Mouse (Mus musculus) kidney, adult 2 months (tissue): Measurements from ENCODE around the gene Ncf1. TPM values are rescaled to one million over a fixed set of nuclear protein-coding genes. Genes with fewer than 3 reads are reported as not detected.

Experiments
- DNase-seq: peaks from one replicate; pipeline ENCODE4 v3.0.0; 2021
- H3K27ac ChIP-seq: fragments of 200-500 bp; 2 replicates; pipeline ENCODE4 v1.5.1; 2012; ENCODE audit warnings: low read depth, low read length, control low read depth, inconsistent platforms; ENCODE audit not compliant: insufficient read depth
- H3K27me3 ChIP-seq: fragments of 200-500 bp; replicated peaks from 2 replicates; pipeline ENCODE4 v1.6.1; 2012; ENCODE audit warnings: mild to moderate bottlenecking, moderate library complexity, low read length, inconsistent platforms; ENCODE audit not compliant: control insufficient read depth, insufficient read depth
- H3K36me3 ChIP-seq: fragments of 200-500 bp; 2 replicates; pipeline ENCODE4 v1.6.1; 2012; ENCODE audit warnings: mild to moderate bottlenecking, moderate library complexity, low read length, inconsistent platforms; ENCODE audit not compliant: control insufficient read depth, insufficient read depth
- H3K4me1 ChIP-seq: fragments of 200-500 bp; 2 replicates; pipeline ENCODE4 v1.6.1; 2011; ENCODE audit warnings: low read length; ENCODE audit not compliant: control insufficient read depth, insufficient read depth
- H3K4me3 ChIP-seq: fragments of 200-500 bp; 2 replicates; pipeline ENCODE4 v1.5.1; 2011; ENCODE audit warnings: mild to moderate bottlenecking, low read depth, low read length, control low read depth; ENCODE audit not compliant: insufficient read depth
- CTCF ChIP-seq: fragments of 200-500 bp; conservative IDR thresholded peaks from 2 replicates; pipeline ENCODE4 v1.5.1; 2011; ENCODE audit warnings: low read depth, mild to moderate bottlenecking, control low read depth, low read length, moderate library complexity, mixed read lengths; ENCODE audit not compliant: insufficient read depth, insufficient read length
- POLR2A ChIP-seq: fragments of 200-500 bp; IDR thresholded peaks from one replicate; pipeline ENCODE4 v1.6.1; 2011; ENCODE audit warnings: low read depth, low read length, control low read depth
- WGBS: fragments of 180-500 bp; shearing (Covaris S2); methylation state at CpG from one replicate; pipeline ENCODE4 v1.1.7; 2018; 5-methylcytosine and 5-hydroxymethylcytosine counted together
- polyA plus RNA-seq: library from polyadenylated mRNA; depleted of rRNA; stranded (reverse); fragments of >200 nt; gene quantifications from 2 replicates; pipeline ENCODE4 v1.2.3, GENCODE M21; 2012

Gene Ncf1
- polyA plus RNA-seq, 1 experiment = 6.7 TPM

DNA sequence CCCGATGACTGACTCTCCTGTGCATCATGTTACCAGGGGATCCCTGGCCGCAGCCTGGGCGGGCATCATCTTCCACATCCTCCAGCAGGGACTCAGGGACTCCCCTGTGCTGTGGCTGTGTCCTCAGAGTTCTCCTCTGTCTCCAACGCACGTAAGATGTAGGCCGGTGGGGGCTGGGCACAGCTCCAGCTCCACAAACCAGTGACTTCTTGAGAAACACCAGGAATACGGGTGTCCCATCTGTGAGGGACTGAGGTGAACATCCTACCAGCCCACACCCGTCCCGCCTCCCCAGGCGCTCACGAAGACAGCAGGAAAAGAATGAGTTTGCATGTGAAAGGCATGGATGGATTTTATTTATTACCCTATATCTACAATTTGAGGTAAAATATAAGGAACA, 8.1 kb upstream of the Ncf1 start:
- H3K27ac ChIP-seq = no peak overlapping the region
- WGBS = 86% methylated on average over 11 of the region's 11 CpGs

DNA sequence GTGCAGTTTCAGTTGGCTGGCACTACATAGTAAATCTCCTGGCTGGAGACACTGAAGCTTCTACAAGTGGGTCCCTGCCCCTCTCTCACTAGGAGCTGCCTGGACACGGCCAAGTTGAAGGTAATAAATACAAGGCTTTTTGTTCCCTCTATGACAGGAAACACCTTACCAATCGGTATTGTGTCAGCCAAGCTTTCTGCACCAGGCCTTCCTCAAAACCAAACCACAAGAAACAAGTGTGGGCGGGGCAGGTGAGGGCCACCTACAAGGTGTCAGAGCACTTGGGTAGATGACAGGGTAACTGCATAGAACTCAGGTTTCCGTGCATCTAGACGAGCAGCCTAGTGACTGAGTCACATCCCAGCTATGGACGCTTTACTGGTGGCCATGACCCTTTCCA, 7.4 kb upstream of the Ncf1 start:
- Histone ChIP-seq H3K27ac (no peak overlapping the region), H3K4me1 (no peaks in the 10 kb centered on the region), H3K4me3 (no peak overlapping the region), H3K36me3 (peaks cover 3% of the 10 kb centered on the region; the same call in 1 of the 2 replicates), H3K27me3 (no peaks in the 10 kb centered on the region)
- 74% methylated on average over 6 of the region's 6 CpGs for WGBS
- DNase-seq = no peak
- no peak for TF ChIP-seq CTCF
- TF ChIP-seq POLR2A = no peak

More for the DNA sequence above, 8.1 kb upstream of the Ncf1 start:
- no peaks in the 10 kb centered on the region for H3K27me3 ChIP-seq
- TF ChIP-seq CTCF = no peak
- no peak for TF ChIP-seq POLR2A
- H3K36me3 ChIP-seq = peaks cover 5% of the 10 kb centered on the region; the same call in 1 of the 2 replicates
- no peaks in the 10 kb centered on the region for H3K4me1 ChIP-seq
- no peak for DNase-seq
- H3K4me3 ChIP-seq = no peak overlapping the region

DNA sequence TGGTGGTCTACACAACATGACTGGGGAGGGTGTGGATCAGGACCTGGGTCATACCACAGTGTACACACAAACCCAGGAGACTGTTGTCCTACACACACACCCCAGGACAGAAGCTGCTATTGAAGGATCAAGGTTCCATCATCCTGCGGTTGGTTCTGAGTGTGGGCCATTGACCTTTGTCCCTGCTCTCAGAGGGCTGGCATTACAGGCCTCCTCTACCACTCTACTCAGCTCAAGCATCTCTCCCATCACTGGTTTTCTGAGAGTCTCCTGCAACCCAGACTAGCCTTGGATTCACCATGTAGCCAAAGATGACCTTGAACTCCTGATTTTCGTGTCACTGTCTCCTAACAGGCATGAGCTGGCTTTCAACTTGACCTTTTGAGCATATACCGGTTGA, 6.8 kb upstream of the Ncf1 start:
- Histone ChIP-seq H3K4me1 (no peaks in the 10 kb centered on the region), H3K36me3 (peaks cover 3% of the 10 kb centered on the region; the same call in 1 of the 2 replicates), H3K27ac (no peak overlapping the region), H3K4me3 (no peak overlapping the region), H3K27me3 (no peaks in the 10 kb centered on the region)
- WGBS = 48% methylated on average over 3 of the region's 3 CpGs
- TF ChIP-seq POLR2A = no peak
- no peak for TF ChIP-seq CTCF
- DNase-seq = peak; percentile 53

DNA sequence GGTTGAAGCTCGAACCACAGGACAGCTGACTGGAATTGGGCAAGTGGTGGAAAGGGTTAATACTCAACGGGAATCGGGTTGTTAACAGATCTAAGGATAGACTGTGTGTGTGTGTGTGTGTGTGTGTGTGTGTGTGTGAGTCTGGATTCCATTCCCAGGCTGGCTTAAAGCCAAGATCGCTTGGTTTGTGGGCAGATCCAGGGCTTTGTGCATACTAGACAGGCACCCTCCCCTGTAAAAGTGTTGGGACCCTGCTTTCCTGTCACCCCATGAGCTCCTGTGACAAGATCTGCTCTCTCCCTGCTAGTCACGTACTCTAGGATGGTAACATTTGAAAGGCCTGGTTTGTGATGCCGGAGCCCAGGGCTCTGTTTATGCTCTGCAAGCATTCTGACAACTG, 5.7 kb upstream of the Ncf1 start:
- WGBS = 25% methylated on average over 6 of the region's 6 CpGs
- H3K36me3 ChIP-seq = no peaks in the 10 kb centered on the region
- no peak overlapping the region for H3K4me3 ChIP-seq
- no peak for TF ChIP-seq CTCF
- TF ChIP-seq POLR2A = no peak
- no peaks in the 10 kb centered on the region for H3K4me1 ChIP-seq
- H3K27me3 ChIP-seq = no peaks in the 10 kb centered on the region
- peak; percentile 63 for DNase-seq
- no peak overlapping the region for H3K27ac ChIP-seq

DNA sequence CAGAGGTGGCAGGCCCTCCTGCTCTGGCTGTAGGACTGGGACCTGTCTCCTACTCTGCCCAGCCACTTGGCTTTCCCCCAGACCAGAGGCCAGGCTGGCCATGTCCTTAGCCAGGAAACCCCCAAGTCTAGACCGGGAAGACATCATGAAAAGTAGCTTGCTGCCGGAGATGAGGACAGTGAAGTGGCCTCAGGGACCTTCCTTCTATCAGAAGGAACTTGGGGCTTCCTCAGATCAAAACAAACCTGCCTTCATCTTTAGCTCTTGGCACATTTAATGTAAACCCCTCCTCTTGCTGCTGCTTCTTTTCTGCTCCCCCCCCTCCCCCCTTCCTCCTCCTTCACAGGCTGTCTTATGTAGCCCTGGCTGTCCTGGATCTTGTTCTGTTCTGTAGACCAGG, 4.8 kb upstream of the Ncf1 start:
- Histone ChIP-seq H3K27ac (no peak overlapping the region), H3K4me1 (no peaks in the 10 kb centered on the region), H3K4me3 (no peak overlapping the region), H3K36me3 (no peaks in the 10 kb centered on the region), H3K27me3 (no peaks in the 10 kb centered on the region)
- WGBS = 65% methylated on average over 2 of the region's 2 CpGs
- DNase-seq = no peak
- TF ChIP-seq CTCF (no peak), POLR2A (no peak)

DNA sequence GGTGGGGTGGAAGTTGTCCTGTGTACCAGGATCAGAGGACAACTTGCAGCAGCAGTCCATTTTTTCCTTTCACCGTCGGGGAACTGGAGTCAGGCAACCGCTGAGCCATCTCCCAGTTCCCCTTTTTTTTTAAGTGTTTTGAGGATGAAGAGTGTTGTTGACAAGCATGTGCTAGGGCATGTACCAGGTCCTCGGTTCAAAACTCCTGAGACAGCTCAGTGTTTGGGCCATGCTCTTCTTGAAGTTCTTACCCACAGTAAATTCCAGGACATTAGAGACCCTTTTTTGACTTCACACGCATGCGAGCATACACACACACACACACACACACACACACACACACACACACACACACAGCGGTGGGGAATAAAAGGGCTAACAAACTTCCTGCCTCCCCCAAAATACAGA, 3.8 kb upstream of the Ncf1 start:
- no peaks in the 10 kb centered on the region for H3K27me3 ChIP-seq
- DNase-seq = no peak
- peak overlapping the region; percentile 48; the same call in 1 of the 2 replicates for H3K27ac ChIP-seq
- TF ChIP-seq CTCF (no peak), POLR2A (no peak)
- 40% methylated on average over 7 of the region's 7 CpGs for WGBS
- no peaks in the 10 kb centered on the region for H3K4me1 ChIP-seq
- no peaks in the 10 kb centered on the region for H3K36me3 ChIP-seq
- no peak overlapping the region for H3K4me3 ChIP-seq

DNA sequence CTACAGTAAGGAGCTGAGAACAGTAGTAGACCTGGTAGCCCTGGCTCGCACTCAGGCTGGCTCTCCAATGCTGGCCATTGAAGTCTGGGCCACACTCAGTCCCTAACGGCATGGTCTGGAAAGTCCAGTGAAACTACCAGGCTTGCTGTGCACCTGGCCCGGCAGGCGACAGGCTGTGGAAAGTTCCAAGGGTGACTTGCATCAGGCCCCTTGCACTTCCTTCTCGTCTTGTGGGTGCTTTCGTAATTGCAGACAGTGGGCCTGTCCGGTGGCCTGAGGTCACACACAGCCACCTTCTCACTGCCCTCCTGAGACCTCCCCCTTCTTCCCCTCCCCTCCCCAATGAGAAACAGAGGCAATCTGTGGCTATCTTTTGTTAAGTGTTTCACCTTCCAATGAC, 3.1 kb upstream of the Ncf1 start:
- peak overlapping the region; percentile 61; the same call in 1 of the 2 replicates for H3K27ac ChIP-seq
- no peak overlapping the region for H3K4me3 ChIP-seq
- no peak for TF ChIP-seq POLR2A
- no peak for TF ChIP-seq CTCF
- WGBS = 19% methylated on average over 7 of the region's 7 CpGs
- H3K27me3 ChIP-seq = no peaks in the 10 kb centered on the region
- peak; percentile 65 for DNase-seq
- H3K36me3 ChIP-seq = no peaks in the 10 kb centered on the region
- H3K4me1 ChIP-seq = no peaks in the 10 kb centered on the region

DNA sequence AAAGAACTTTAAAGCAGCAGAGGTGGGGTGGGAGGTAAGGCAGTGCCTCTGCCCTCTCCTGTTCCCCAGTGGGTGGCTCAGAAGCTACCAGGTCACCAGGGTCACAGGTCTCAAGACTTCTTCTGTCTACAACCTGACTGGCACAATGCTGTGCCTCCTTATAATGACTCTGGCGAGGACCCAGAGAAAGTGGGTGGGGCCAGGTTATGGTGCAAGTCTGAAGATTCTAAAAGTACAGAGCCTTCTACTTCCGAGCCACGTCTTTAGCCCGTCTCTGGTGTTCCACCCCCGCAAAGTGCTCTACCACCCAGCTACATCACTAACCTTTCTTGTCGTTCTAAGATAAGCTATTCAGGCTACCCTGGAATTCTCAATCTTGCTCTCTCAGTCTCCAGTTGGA, 2.7 kb upstream of the Ncf1 start:
- DNase-seq = peak; percentile 35
- TF ChIP-seq CTCF (no peak), POLR2A (no peak)
- H3K4me3 ChIP-seq = no peak overlapping the region
- no peak overlapping the region for H3K27ac ChIP-seq
- H3K4me1 ChIP-seq = no peaks in the 10 kb centered on the region
- no peaks in the 10 kb centered on the region for H3K36me3 ChIP-seq
- no peaks in the 10 kb centered on the region for H3K27me3 ChIP-seq
- 41% methylated on average over 6 of the region's 6 CpGs for WGBS
